Mouse (Mus musculus): ENCODE measurements around the gene Stambp. TPM values are rescaled to one million over a fixed set of nuclear protein-coding genes. Genes with fewer than 3 reads are reported as not detected.

The Stambp gene
- total RNA-seq, 2 experiments from 2014 or later: 4.0 to 34.5 TPM

GRCm38 (mm10) chr6:83503361-83503760, 69.2 kb downstream of the Stambp start:
- ATAC-seq (replicated peaks; ENCODE audit: poor library complexity): no peak

- ATAC-seq (replicated peaks; ENCODE audit: poor library complexity): peak; percentile 26
Measured at GRCm38 (mm10) chr6:83502656-83503055, 69.9 kb downstream of the Stambp start.

- ATAC-seq (replicated peaks; ENCODE audit: poor library complexity): no peak
Measured at GRCm38 (mm10) chr6:83501524-83502310, 70.8 kb downstream of the Stambp start.

- no peak for ATAC-seq (replicated peaks; ENCODE audit: poor library complexity)
Measured at GRCm38 (mm10) chr6:83500462-83500861, 72.1 kb downstream of the Stambp start.

- ATAC-seq (replicated peaks; ENCODE audit: poor library complexity): no peak
Measured at GRCm38 (mm10) chr6:83499078-83499477, 73.5 kb downstream of the Stambp start.

GRCm38 (mm10) chr6:83496753-83497710, 75.5 kb downstream of the Stambp start:
- peak; percentile 44 for ATAC-seq (replicated peaks; ENCODE audit: poor library complexity)

GRCm38 (mm10) chr6:83496009-83496752, 76.3 kb downstream of the Stambp start:
- no peak for ATAC-seq (replicated peaks; ENCODE audit: poor library complexity)

Other genes starting within 250 kb of the Stambp start
- gene Mthfd2, start 246.8 kb downstream of the Stambp start, total RNA-seq (2015): 19.7 and 26.8 TPM in 2 replicates
- 23.1 and 25.0 TPM in 2 replicates for gene Mthfd2, start 246.8 kb downstream of the Stambp start, total RNA-seq (2017)
- gene Mob1a, start 246.7 kb downstream of the Stambp start, total RNA-seq (2015): 83.8 and 90.1 TPM in 2 replicates
- 129 and 133 TPM in 2 replicates for gene Mob1a, start 246.7 kb downstream of the Stambp start, total RNA-seq (2017)
- gene Bola3, start 223.6 kb downstream of the Stambp start, total RNA-seq (2015): 81.1 and 95.2 TPM in 2 replicates
- gene Bola3, start 223.6 kb downstream of the Stambp start, total RNA-seq (2017): 62.6 and 70.8 TPM in 2 replicates
- gene Tet3, start 113.6 kb downstream of the Stambp start, total RNA-seq (2015): 27.9 and 29.6 TPM in 2 replicates
- gene Tet3, start 113.6 kb downstream of the Stambp start, total RNA-seq (2017): 12.2 and 14.5 TPM in 2 replicates
- 40.2 and 51.7 TPM in 2 replicates for gene Dguok, start 65.8 kb downstream of the Stambp start, total RNA-seq (2015)
- gene Dguok, start 65.8 kb downstream of the Stambp start, total RNA-seq (2017): 34.3 and 35.3 TPM in 2 replicates
- not detected in 2 replicates for gene Actg2, start 36.5 kb downstream of the Stambp start, total RNA-seq (2015)
- not detected in 2 replicates for gene Actg2, start 36.5 kb downstream of the Stambp start, total RNA-seq (2017)
- gene Clec4f, start 83.5 kb upstream of the Stambp start, total RNA-seq (2015): not detected in 2 replicates
- not detected in 2 replicates for gene Clec4f, start 83.5 kb upstream of the Stambp start, total RNA-seq (2017)
- gene Cd207, start 105.1 kb upstream of the Stambp start, total RNA-seq (2015): not detected in 2 replicates
- not detected in 2 replicates for gene Cd207, start 105.1 kb upstream of the Stambp start, total RNA-seq (2017)
- gene Vax2, start 138.5 kb upstream of the Stambp start, total RNA-seq (2015): not detected in 2 replicates
- gene Vax2, start 138.5 kb upstream of the Stambp start, total RNA-seq (2017): not detected in 2 replicates
- gene Atp6v1b1, start 170.3 kb upstream of the Stambp start, total RNA-seq (2015): not detected in 2 replicates
- gene Atp6v1b1, start 170.3 kb upstream of the Stambp start, total RNA-seq (2017): not detected in 2 replicates
- not detected in 2 replicates for gene Ankrd53, start 189.9 kb upstream of the Stambp start, total RNA-seq (2015)
- gene Ankrd53, start 189.9 kb upstream of the Stambp start, total RNA-seq (2017): not detected in 2 replicates
- 57.5 TPM in 2 replicates for gene Tex261, start 203.1 kb upstream of the Stambp start, total RNA-seq (2015)
- 36.5 and 39.8 TPM in 2 replicates for gene Tex261, start 203.1 kb upstream of the Stambp start, total RNA-seq (2017)
- gene Nagk, start 222.3 kb upstream of the Stambp start, total RNA-seq (2015): 19.7 and 21.5 TPM in 2 replicates
- 12.4 and 13.2 TPM in 2 replicates for gene Nagk, start 222.3 kb upstream of the Stambp start, total RNA-seq (2017)